ENCODE assay signal across 8 mouse cellular contexts in genomic region chr5:122050832-122051105, GRCm38 (mm10). TPM values are rescaled to one million over a fixed set of nuclear protein-coding genes. Genes with fewer than 3 reads are reported as not detected.
DNase-seq lines count a peak whose midpoint lies in the region; ATAC-seq lines count a peak whose summit lies in the region.

No protein-coding gene starts in this region.

- H3K4me2 ChIP-seq in heart, embryonic 14.5 days (ENCODE audit: low read length): peak overlapping the region; percentile 91

- WGBS in heart, embryonic 14.5 days: 8% methylated on average over 8 of the region's 8 CpGs
- WGBS in hindbrain, embryonic 10.5 days: 3% methylated on average over 8 of the region's 8 CpGs
- 5% methylated on average over 8 of the region's 8 CpGs for WGBS in midbrain, embryonic 10.5 days

- H3K9me3 ChIP-seq in heart, embryonic 14.5 days (ENCODE audit: control insufficient read depth, low read length): no peaks in the 10 kb centered on the region
- H3K9me3 ChIP-seq in hindbrain, embryonic 10.5 days: no peaks in the 10 kb centered on the region
- no peaks in the 10 kb centered on the region for H3K9me3 ChIP-seq in midbrain, embryonic 10.5 days (replicated peaks)

- no peak for DNase-seq in heart, adult 8-10 months (ENCODE audit: low spot score)
- peak; percentile 61 for DNase-seq in R1 (ENCODE audit: low read depth, low spot score)
- DNase-seq in hindbrain, embryonic 10.5 days (ENCODE audit: low spot score): no peak
- no peak for DNase-seq in midbrain, embryonic 10.5 days (ENCODE audit: low spot score)
- DNase-seq in adrenal gland, postnatal 25 days: no peak
- no peak for DNase-seq in right cerebral cortex, adult 18-20 months
- no peak for DNase-seq in thymus, postnatal 0 days (ENCODE audit: low spot score)

- no peak for ATAC-seq in heart, embryonic 14.5 days (ENCODE audit: insufficient number of reproducible peaks, insufficient read depth, low FRiP score, low read depth)

- H3K4me3 ChIP-seq in heart, embryonic 14.5 days (ENCODE audit: control insufficient read depth in 1 of 2, insufficient read depth in 1 of 2, low read depth in 1 of 2, low read length in 2 of 2): peak overlapping the region; percentile 82 to 91
- H3K4me3 ChIP-seq in hindbrain, embryonic 10.5 days: peak overlapping the region; percentile 78
- peak overlapping the region; percentile 86 for H3K4me3 ChIP-seq in midbrain, embryonic 10.5 days

- H3K4me1 ChIP-seq in heart, embryonic 14.5 days (ENCODE audit: control insufficient read depth in 2 of 2, insufficient read depth in 2 of 2, low read length in 2 of 2): peaks cover 11 to 32% of the 10 kb centered on the region in 2 experiments
- H3K4me1 ChIP-seq in hindbrain, embryonic 10.5 days (replicated peaks): peaks cover 65% of the 10 kb centered on the region
- H3K4me1 ChIP-seq in midbrain, embryonic 10.5 days: peaks cover 71% of the 10 kb centered on the region

- H3K27me3 ChIP-seq in heart, embryonic 14.5 days (ENCODE audit: control insufficient read depth, insufficient read depth, low read length): peaks cover 24% of the 10 kb centered on the region
- peaks cover 79% of the 10 kb centered on the region for H3K27me3 ChIP-seq in hindbrain, embryonic 10.5 days (ENCODE audit: insufficient read depth, poor library complexity, severe bottlenecking)
- H3K27me3 ChIP-seq in midbrain, embryonic 10.5 days (ENCODE audit: low read depth, poor library complexity, severe bottlenecking): peaks cover 76% of the 10 kb centered on the region

- H3K36me3 ChIP-seq in heart, embryonic 14.5 days (ENCODE audit: control insufficient read depth, insufficient read depth, low read length): no peaks in the 10 kb centered on the region
- H3K36me3 ChIP-seq in hindbrain, embryonic 10.5 days: no peaks in the 10 kb centered on the region
- no peaks in the 10 kb centered on the region for H3K36me3 ChIP-seq in midbrain, embryonic 10.5 days

- H3K9ac ChIP-seq in heart, embryonic 14.5 days (ENCODE audit: low read length): peak overlapping the region; percentile 86

- 0 out of 4 replicates have a peak overlapping the region, but pooled peaks of 1 of the 2 experiments have one; percentile 84 for H3K27ac ChIP-seq in heart, embryonic 14.5 days (replicated peaks in 1 of 2; ENCODE audit: control insufficient read depth in 1 of 2, insufficient read depth in 1 of 2, low read depth in 2 of 2, low read length in 2 of 2)
- peak overlapping the region; percentile 95; the same call in 1 of the 2 replicates for H3K27ac ChIP-seq in hindbrain, embryonic 10.5 days
- H3K27ac ChIP-seq in midbrain, embryonic 10.5 days (replicated peaks): peak overlapping the region; percentile 98; the same call in 1 of the 2 replicates

RNA-seq across cellular contexts. Expression of gene Cux2, which starts 0.9 kb away (rescaled TPM):
- polyA plus RNA-seq in heart, embryonic 14.5 days (2014; fragmentation: Nextera tagmentation; extraction: Ambion mirVana): 6.4 and 7.9 TPM in 2 replicates
- 10 to 100 TPM; 16.1 to 21.3 (median 20.0) TPM for total RNA-seq in heart, adult 8-10 months (2022)
- 4.5 and 12.0 TPM in 2 replicates for polyA plus RNA-seq in hindbrain, embryonic 10.5 days (2016; fragmentation: Nextera tagmentation; extraction: Ambion mirVana)
- 6.4 and 10.2 TPM in 2 replicates for polyA plus RNA-seq in midbrain, embryonic 10.5 days (2016; fragmentation: Nextera tagmentation; extraction: Ambion mirVana)
- 20.9 and 29.8 TPM in 2 replicates for total RNA-seq in adrenal gland, postnatal 25 days (2021)
- polyA plus RNA-seq in thymus, postnatal 0 days (2015; fragmentation: Nextera tagmentation; extraction: Ambion mirVana): 0.14 and 0.17 TPM in 2 replicates

RNA-seq across cellular contexts. Expression of gene Myl2, which starts 50.0 kb away (rescaled TPM):
- 10,198 and 10,957 TPM in 2 replicates for polyA plus RNA-seq in heart, embryonic 14.5 days (2014; fragmentation: Nextera tagmentation; extraction: Ambion mirVana)
- over 10,000 TPM; 21,987 to 25,864 (median 23,706) TPM for total RNA-seq in heart, adult 8-10 months (2022)
- 0.59 and 1.4 TPM in 2 replicates for polyA plus RNA-seq in hindbrain, embryonic 10.5 days (2016; fragmentation: Nextera tagmentation; extraction: Ambion mirVana)
- 0.43 and 0.59 TPM in 2 replicates for polyA plus RNA-seq in midbrain, embryonic 10.5 days (2016; fragmentation: Nextera tagmentation; extraction: Ambion mirVana)
- total RNA-seq in adrenal gland, postnatal 25 days (2021): not detected in 2 replicates
- 1.3 and 1.7 TPM in 2 replicates for polyA plus RNA-seq in thymus, postnatal 0 days (2015; fragmentation: Nextera tagmentation; extraction: Ambion mirVana)

Comparison
In these comparisons a context has a peak if more than half of its experiments do, and no peak if none do; other contexts are left out.
1. RNA of gene Myl2, which starts 50.0 kb away (polyA plus RNA-seq): 10,198 to 10,957 TPM in heart, embryonic 14.5 days; 1.3 to 1.7 TPM in thymus, postnatal 0 days, 0.43 to 0.59 TPM in midbrain, embryonic 10.5 days and 0.59 to 1.4 TPM in hindbrain, embryonic 10.5 days; every median in the first group is over 1,000 times any median in the second.
2. Peak in every context shown above with its lines, with median percentiles within 50 percentile points of each other: H3K4me3 ChIP-seq.